ENCODE assay signal across 24 mouse cellular contexts in genomic region chr16:57478451-57478850, GRCm38 (mm10).
A peak's percentile ranks its signal among the peaks of the same experiment; 100 is the strongest.
DNase-seq lines count a peak whose midpoint lies in the region; ATAC-seq lines count a peak whose summit lies in the region.
"Had no signal": no experiment of that assay in that cellular context is flagged by ENCODE, and none has a peak within 500 bp of the region (broad histone marks: within the 10 kb centered on the region; RNA-seq: fewer than 3 reads in every experiment).

No protein-coding gene starts in this region.

- H3K9me3 ChIP-seq in heart, embryonic 12.5 days (replicated peaks): peaks cover 9% of the 10 kb centered on the region
- no peaks in the 10 kb centered on the region for H3K9me3 ChIP-seq in heart, embryonic 15.5 days (replicated peaks)
- H3K9me3 ChIP-seq in embryonic facial prominence, embryonic 15.5 days (replicated peaks): no peaks in the 10 kb centered on the region
- H3K9me3 ChIP-seq: embryonic facial prominence, embryonic 12.5 days; midbrain, embryonic 15.5 days had no signal

- H3K4me2 ChIP-seq in heart, embryonic 12.5 days: no peak overlapping the region
- no peak overlapping the region for H3K4me2 ChIP-seq in heart, embryonic 15.5 days
- no peak overlapping the region for H3K4me2 ChIP-seq in embryonic facial prominence, embryonic 15.5 days (replicated peaks)
- H3K4me2 ChIP-seq: embryonic facial prominence, embryonic 12.5 days; liver, embryonic 11.5 days; midbrain, embryonic 15.5 days; neural tube, embryonic 15.5 days had no signal

- ATAC-seq in heart, embryonic 12.5 days (ENCODE audit: insufficient number of reproducible peaks, low FRiP score): no peak
- ATAC-seq in heart, embryonic 15.5 days (replicated peaks; ENCODE audit: insufficient number of reproducible peaks, insufficient read depth, low FRiP score, low read depth): 0 out of 2 replicates have a peak, but pooled peaks have one; percentile 50
- peak; percentile 76 for ATAC-seq in embryonic facial prominence, embryonic 15.5 days (ENCODE audit: insufficient number of reproducible peaks, low FRiP score, low TSS enrichment, low read depth)
- ATAC-seq: forebrain, postnatal 0 days; midbrain, embryonic 15.5 days had no signal

- no peak overlapping the region for H3K27ac ChIP-seq in heart, embryonic 12.5 days (ENCODE audit: poor library complexity, severe bottlenecking)
- peak overlapping the region; percentile 48 for H3K27ac ChIP-seq in heart, embryonic 15.5 days
- H3K27ac ChIP-seq in embryonic facial prominence, embryonic 15.5 days (replicated peaks): no peak overlapping the region
- H3K27ac ChIP-seq: embryonic facial prominence, embryonic 12.5 days; forebrain, embryonic 10.5 days; midbrain, embryonic 15.5 days; neural tube, embryonic 15.5 days had no signal

- 70% methylated on average over 2 of the region's 2 CpGs for WGBS in heart, embryonic 12.5 days
- WGBS in heart, embryonic 15.5 days: 46% methylated on average over 2 of the region's 2 CpGs
- 65% methylated on average over 2 of the region's 2 CpGs for WGBS in embryonic facial prominence, embryonic 15.5 days

- H3K4me1 ChIP-seq in heart, embryonic 12.5 days (replicated peaks): peaks cover 21% of the 10 kb centered on the region
- peaks cover 12% of the 10 kb centered on the region for H3K4me1 ChIP-seq in heart, embryonic 15.5 days (replicated peaks)
- peaks cover 3% of the 10 kb centered on the region; the same call in 1 of the 2 replicates for H3K4me1 ChIP-seq in embryonic facial prominence, embryonic 15.5 days
- H3K4me1 ChIP-seq: midbrain, embryonic 15.5 days; neural tube, embryonic 15.5 days had no signal

- no peaks in the 10 kb centered on the region for H3K36me3 ChIP-seq in heart, embryonic 12.5 days
- no peaks in the 10 kb centered on the region for H3K36me3 ChIP-seq in heart, embryonic 15.5 days
- no peaks in the 10 kb centered on the region for H3K36me3 ChIP-seq in embryonic facial prominence, embryonic 15.5 days
- H3K36me3 ChIP-seq: embryonic facial prominence, embryonic 12.5 days; forebrain, embryonic 10.5 days; midbrain, embryonic 15.5 days; neural tube, embryonic 15.5 days had no signal

- no peaks in the 10 kb centered on the region for H3K27me3 ChIP-seq in heart, embryonic 12.5 days (replicated peaks)
- H3K27me3 ChIP-seq in heart, embryonic 15.5 days: no peaks in the 10 kb centered on the region
- H3K27me3 ChIP-seq in embryonic facial prominence, embryonic 15.5 days: no peaks in the 10 kb centered on the region
- H3K27me3 ChIP-seq: embryonic facial prominence, embryonic 12.5 days; midbrain, embryonic 15.5 days; neural tube, embryonic 15.5 days had no signal

- H3K9ac ChIP-seq in heart, embryonic 12.5 days: no peak overlapping the region
- H3K9ac ChIP-seq in heart, embryonic 15.5 days: no peak overlapping the region
- no peak overlapping the region for H3K9ac ChIP-seq in embryonic facial prominence, embryonic 15.5 days
- H3K9ac ChIP-seq: embryonic facial prominence, embryonic 12.5 days; forebrain, postnatal 0 days; midbrain, embryonic 15.5 days; neural tube, embryonic 15.5 days had no signal

- DNase-seq in heart, adult 11 months: peak; percentile 66
- no peak for DNase-seq in heart, postnatal 25 days (ENCODE audit: low spot score)
- peak; percentile 80 for DNase-seq in skeletal muscle tissue, adult 2 months (ENCODE audit: low read depth, low spot score)
- no peak for DNase-seq in c-Kit-positive CD71-positive TER-119-positive erythroid progenitor cells, embryonic 14.5 days (ENCODE audit: low spot score)
- no peak for DNase-seq in frontal cortex, postnatal 25 days (ENCODE audit: low spot score in 2 of 2)
- DNase-seq: adrenal gland, adult 2 months; B cell, adult 2 months; cerebellum, adult 9-10 months; forebrain, postnatal 0 days; gastrocnemius, postnatal 10 days; kidney, adult 2 months; kidney, postnatal 10 days; layer of hippocampus, postnatal 36 days; lung, adult 18-20 months; thymus, postnatal 25 days had no signal

- H3K4me3 ChIP-seq in heart, embryonic 12.5 days: no peak overlapping the region
- no peak overlapping the region for H3K4me3 ChIP-seq in heart, embryonic 15.5 days
- H3K4me3 ChIP-seq in embryonic facial prominence, embryonic 15.5 days (replicated peaks): no peak overlapping the region
- H3K4me3 ChIP-seq: embryonic facial prominence, embryonic 12.5 days; forebrain, embryonic 10.5 days; midbrain, embryonic 15.5 days; myocyte; neural tube, embryonic 15.5 days had no signal

- intact Hi-C loops in heart, postnatal 25 days (cut with DNase I): no loop called here

Comparison
In these comparisons a context has a peak if more than half of its experiments do, and no peak if none do; other contexts are left out.
1. DNase-seq: peak in heart, adult 11 months (single experiment) and skeletal muscle tissue, adult 2 months (single experiment); none in heart, postnatal 25 days (single experiment), c-Kit-positive CD71-positive TER-119-positive erythroid progenitor cells, embryonic 14.5 days (single experiment) and frontal cortex, postnatal 25 days (0 of 2).